Mouse (Mus musculus): ENCODE data around the gene Tmem121. TPM values are rescaled to one million over a fixed set of nuclear protein-coding genes. Genes with fewer than 3 reads are reported as not detected.
A peak's percentile ranks its signal among the peaks of the same experiment; 100 is the strongest.

Gene Tmem121
- polyA plus RNA-seq, 1 experiment from 2014 or later: 9.5 TPM

GRCm38 (mm10) chr12:113151661-113152271 is 34.0 kb upstream of the Tmem121 start:
- H3K9ac ChIP-seq: peak overlapping the region; percentile 52
- H3K27me3 ChIP-seq: peaks cover 27% of the 10 kb centered on the region; the same call in 1 of the 2 replicates
- WGBS: under 1% methylated on average over 36 of the region's 36 CpGs
- no peak overlapping the region for H3K27ac ChIP-seq
- H3K9me3 ChIP-seq (replicated peaks): no peaks in the 10 kb centered on the region
- H3K4me3 ChIP-seq (replicated peaks): peak overlapping the region; percentile 53
- peaks cover 65% of the 10 kb centered on the region for H3K4me1 ChIP-seq
- no peaks in the 10 kb centered on the region for H3K36me3 ChIP-seq
- no peak for ATAC-seq (replicated peaks; ENCODE audit: low FRiP score)
- peak overlapping the region; percentile 85 for H3K4me2 ChIP-seq

- no peaks in the 10 kb centered on the region for H3K36me3 ChIP-seq
- no peaks in the 10 kb centered on the region for H3K9me3 ChIP-seq (replicated peaks)
- ATAC-seq (replicated peaks; ENCODE audit: low FRiP score): no peak
- H3K27ac ChIP-seq: no peak overlapping the region
- H3K9ac ChIP-seq: peak overlapping the region; percentile 52
- H3K4me3 ChIP-seq (replicated peaks): peak overlapping the region; percentile 53
- peak overlapping the region; percentile 85 for H3K4me2 ChIP-seq
- H3K27me3 ChIP-seq: peaks cover 27% of the 10 kb centered on the region; the same call in 1 of the 2 replicates
- WGBS: 27% methylated on average over 19 of the region's 19 CpGs
- H3K4me1 ChIP-seq: peaks cover 65% of the 10 kb centered on the region
Measured at GRCm38 (mm10) chr12:113152272-113152661, 33.5 kb upstream of the Tmem121 start.

- Histone ChIP-seq H3K4me1 (peaks cover 64% of the 10 kb centered on the region), H3K4me3 (replicated peaks) (peak overlapping the region; percentile 53; the same call in 1 of the 2 replicates), H3K4me2 (peak overlapping the region; percentile 85), H3K9ac (no peak overlapping the region), H3K9me3 (replicated peaks) (no peaks in the 10 kb centered on the region), H3K36me3 (peaks cover 2% of the 10 kb centered on the region), H3K27me3 (peaks cover 27% of the 10 kb centered on the region; the same call in 1 of the 2 replicates), H3K27ac (no peak overlapping the region)
- 78% methylated on average over 6 of the region's 6 CpGs for WGBS
- ATAC-seq (replicated peaks; ENCODE audit: low FRiP score): no peak
Measured at GRCm38 (mm10) chr12:113152991-113153525, 32.7 kb upstream of the Tmem121 start.

- Histone ChIP-seq H3K9me3 (replicated peaks) (no peaks in the 10 kb centered on the region), H3K4me2 (no peak overlapping the region), H3K9ac (no peak overlapping the region), H3K27me3 (peaks cover 19% of the 10 kb centered on the region; the same call in 1 of the 2 replicates), H3K27ac (no peak overlapping the region), H3K4me1 (peaks cover 56% of the 10 kb centered on the region), H3K36me3 (peaks cover 6% of the 10 kb centered on the region), H3K4me3 (replicated peaks) (no peak overlapping the region)
- 91% methylated on average over 7 of the region's 7 CpGs for WGBS
- ATAC-seq (replicated peaks; ENCODE audit: low FRiP score): no peak
Measured at GRCm38 (mm10) chr12:113153971-113154370, 31.8 kb upstream of the Tmem121 start.

GRCm38 (mm10) chr12:113154747-113155075 is 31.0 kb upstream of the Tmem121 start:
- Histone ChIP-seq H3K4me1 (peaks cover 52% of the 10 kb centered on the region), H3K27me3 (peaks cover 13% of the 10 kb centered on the region; the same call in 1 of the 2 replicates), H3K4me2 (peak overlapping the region; percentile 78), H3K9me3 (replicated peaks) (no peaks in the 10 kb centered on the region), H3K9ac (no peak overlapping the region), H3K36me3 (peaks cover 6% of the 10 kb centered on the region), H3K4me3 (replicated peaks) (peak overlapping the region; percentile 59), H3K27ac (peak overlapping the region; percentile 94)
- no peak for ATAC-seq (replicated peaks; ENCODE audit: low FRiP score)
- 75% methylated on average over 6 of the region's 6 CpGs for WGBS

GRCm38 (mm10) chr12:113155076-113155771 is 30.5 kb upstream of the Tmem121 start:
- H3K27me3 ChIP-seq: peaks cover 11% of the 10 kb centered on the region; the same call in 1 of the 2 replicates
- peak overlapping the region; percentile 59 for H3K4me3 ChIP-seq (replicated peaks)
- peak overlapping the region; percentile 51 for H3K9ac ChIP-seq
- no peaks in the 10 kb centered on the region for H3K9me3 ChIP-seq (replicated peaks)
- WGBS: 3% methylated on average over 32 of the region's 32 CpGs
- H3K36me3 ChIP-seq: peaks cover 6% of the 10 kb centered on the region
- ATAC-seq (replicated peaks; ENCODE audit: low FRiP score): peak; percentile 16
- peak overlapping the region; percentile 94 for H3K27ac ChIP-seq
- H3K4me1 ChIP-seq: peaks cover 52% of the 10 kb centered on the region
- peak overlapping the region; percentile 78 for H3K4me2 ChIP-seq

- H3K4me3 ChIP-seq (replicated peaks): peak within 1 kb of the TSS; percentile 59
- WGBS: under 1% methylated on average over 46 of the region's 46 CpGs
- H3K9ac ChIP-seq: peak within 1 kb of the TSS; percentile 56
- H3K9me3 ChIP-seq (replicated peaks): no peaks in the 10 kb centered on the region
- peak within 1 kb of the TSS; percentile 94 for H3K27ac ChIP-seq
- H3K36me3 ChIP-seq: peaks cover 8% of the 10 kb centered on the region
- H3K4me2 ChIP-seq: peak within 1 kb of the TSS; percentile 78
- peaks cover 49% of the 10 kb centered on the region for H3K4me1 ChIP-seq
- H3K27me3 ChIP-seq: 0 out of 2 replicates have a peak, but pooled peaks cover 4% of the 10 kb centered on the region
- peak; percentile 95 for ATAC-seq (replicated peaks; ENCODE audit: low FRiP score)
Measured at GRCm38 (mm10) chr12:113155887-113156539, 29.7 kb upstream of the Tmem121 start, which contains the start of gene Tedc1. Gene Tedc1 (plus strand): TSS chr12:113156421.

- Histone ChIP-seq H3K27ac (peak overlapping the region; percentile 82), H3K4me2 (peak overlapping the region; percentile 78), H3K9ac (peak overlapping the region; percentile 56), H3K9me3 (replicated peaks) (no peaks in the 10 kb centered on the region), H3K4me1 (peaks cover 44% of the 10 kb centered on the region), H3K4me3 (replicated peaks) (peak overlapping the region; percentile 59), H3K36me3 (peaks cover 13% of the 10 kb centered on the region), H3K27me3 (no peaks in the 10 kb centered on the region)
- peak; percentile 58 for ATAC-seq (replicated peaks; ENCODE audit: low FRiP score)
- under 1% methylated on average over 23 of the region's 23 CpGs for WGBS
Measured at GRCm38 (mm10) chr12:113156540-113156929, 29.2 kb upstream of the Tmem121 start.

GRCm38 (mm10) chr12:113157002-113157401 is 28.7 kb upstream of the Tmem121 start:
- peak overlapping the region; percentile 82 for H3K27ac ChIP-seq
- peaks cover 39% of the 10 kb centered on the region for H3K4me1 ChIP-seq
- no peaks in the 10 kb centered on the region for H3K9me3 ChIP-seq (replicated peaks)
- H3K4me2 ChIP-seq: peak overlapping the region; percentile 78
- peak overlapping the region; percentile 56 for H3K9ac ChIP-seq
- peak overlapping the region; percentile 59 for H3K4me3 ChIP-seq (replicated peaks)
- H3K36me3 ChIP-seq: peaks cover 18% of the 10 kb centered on the region
- H3K27me3 ChIP-seq: no peaks in the 10 kb centered on the region
- ATAC-seq (replicated peaks; ENCODE audit: low FRiP score): no peak
- WGBS: 23% methylated on average over 8 of the region's 8 CpGs

GRCm38 (mm10) chr12:113157521-113157920 is 28.2 kb upstream of the Tmem121 start:
- H3K27me3 ChIP-seq: no peaks in the 10 kb centered on the region
- H3K36me3 ChIP-seq: peaks cover 23% of the 10 kb centered on the region
- H3K4me1 ChIP-seq: peaks cover 34% of the 10 kb centered on the region
- peak overlapping the region; percentile 59; the same call in 1 of the 2 replicates for H3K4me3 ChIP-seq (replicated peaks)
- peak overlapping the region; percentile 78 for H3K4me2 ChIP-seq
- H3K9ac ChIP-seq: peak overlapping the region; percentile 56; the same call in 1 of the 2 replicates
- no peak for ATAC-seq (replicated peaks; ENCODE audit: low FRiP score)
- no peaks in the 10 kb centered on the region for H3K9me3 ChIP-seq (replicated peaks)
- WGBS: 93% methylated on average over 8 of the region's 8 CpGs
- H3K27ac ChIP-seq: no peak overlapping the region

GRCm38 (mm10) chr12:113157971-113158370 is 27.8 kb upstream of the Tmem121 start:
- H3K4me2 ChIP-seq: 0 out of 2 replicates have a peak overlapping the region, but pooled peaks have one; percentile 78
- no peak overlapping the region for H3K9ac ChIP-seq
- no peak for ATAC-seq (replicated peaks; ENCODE audit: low FRiP score)
- H3K27me3 ChIP-seq: no peaks in the 10 kb centered on the region
- WGBS: 94% methylated on average over 8 of the region's 8 CpGs
- no peak overlapping the region for H3K27ac ChIP-seq
- H3K36me3 ChIP-seq: peaks cover 27% of the 10 kb centered on the region
- H3K9me3 ChIP-seq (replicated peaks): no peaks in the 10 kb centered on the region
- no peak overlapping the region for H3K4me3 ChIP-seq (replicated peaks)
- peaks cover 31% of the 10 kb centered on the region for H3K4me1 ChIP-seq

Measured in kidney, embryonic 15.5 days (tissue).